In genomic region chr3:65460936-65461335, GRCm38 (mm10) we compare ENCODE assay signal across 28 mouse cellular contexts.
"Had no signal": no experiment of that assay in that cellular context is flagged by ENCODE, and none has a peak within 500 bp of the region (broad histone marks: within the 10 kb centered on the region; RNA-seq: fewer than 3 reads in every experiment).

No protein-coding gene starts in this region.

- H3K9me3 ChIP-seq: heart, embryonic 13.5 days; hindbrain, embryonic 12.5 days; intestine, embryonic 15.5 days; limb, embryonic 10.5 days; liver, embryonic 13.5 days; liver, embryonic 15.5 days had no signal

- H3K4me3 ChIP-seq: gastrocnemius, adult 2 months; heart, adult 2 months; heart, embryonic 13.5 days; hindbrain, embryonic 10.5 days; hindbrain, embryonic 12.5 days; intestine, embryonic 15.5 days; left cerebral cortex, adult 2 months; limb, embryonic 10.5 days; limb, embryonic 12.5 days; liver, embryonic 13.5 days; liver, embryonic 15.5 days had no signal

- H3K9ac ChIP-seq: heart, embryonic 13.5 days; hindbrain, embryonic 12.5 days; hindbrain, embryonic 14.5 days; intestine, embryonic 15.5 days; limb, embryonic 12.5 days; liver, embryonic 13.5 days; liver, embryonic 15.5 days; liver, postnatal 0 days had no signal

- DNase-seq: gastrocnemius, adult 2 months; gastrocnemius, postnatal 10 days; gastrocnemius, postnatal 25 days; heart, adult 2 months; heart, postnatal 10 days; heart, postnatal 4 days; kidney, adult 18-20 months; kidney, adult 8-10 months; kidney, postnatal 10 days; kidney, postnatal 25 days; kidney, postnatal 4 days; liver; liver, embryonic 13.5 days; liver, postnatal 0 days had no signal

- ATAC-seq: hindbrain, embryonic 16.5 days; inflammation-experienced regulatory T-cells, adult 6 months; intestine, embryonic 15.5 days; intestine, postnatal 0 days; liver, postnatal 0 days had no signal

- H3K27me3 ChIP-seq: heart, embryonic 13.5 days; hindbrain, embryonic 12.5 days; intestine, embryonic 15.5 days; limb, embryonic 12.5 days; liver, embryonic 13.5 days; liver, embryonic 15.5 days had no signal

- H3K4me1 ChIP-seq: liver, embryonic 13.5 days; liver, embryonic 15.5 days had no signal

- H3K27ac ChIP-seq: gastrocnemius, adult 2 months; heart, adult 2 months; heart, embryonic 13.5 days; hindbrain, embryonic 10.5 days; hindbrain, embryonic 12.5 days; hindbrain, embryonic 14.5 days; intestine, embryonic 15.5 days; left cerebral cortex, adult 2 months; limb, embryonic 10.5 days; limb, embryonic 12.5 days; liver, embryonic 13.5 days; liver, embryonic 15.5 days had no signal

- H3K4me2 ChIP-seq: heart, embryonic 11.5 days; heart, embryonic 13.5 days; hindbrain, embryonic 12.5 days; hindbrain, embryonic 14.5 days; intestine, embryonic 15.5 days; limb, embryonic 12.5 days; liver, embryonic 11.5 days; liver, embryonic 13.5 days; liver, embryonic 15.5 days had no signal

- H3K36me3 ChIP-seq: heart, embryonic 13.5 days; hindbrain, embryonic 10.5 days; hindbrain, embryonic 12.5 days; intestine, embryonic 15.5 days; limb, embryonic 10.5 days; limb, embryonic 12.5 days; liver, embryonic 13.5 days; liver, embryonic 15.5 days had no signal
